Mouse (Mus musculus): ENCODE data around the gene Igf2bp2.

DNA sequence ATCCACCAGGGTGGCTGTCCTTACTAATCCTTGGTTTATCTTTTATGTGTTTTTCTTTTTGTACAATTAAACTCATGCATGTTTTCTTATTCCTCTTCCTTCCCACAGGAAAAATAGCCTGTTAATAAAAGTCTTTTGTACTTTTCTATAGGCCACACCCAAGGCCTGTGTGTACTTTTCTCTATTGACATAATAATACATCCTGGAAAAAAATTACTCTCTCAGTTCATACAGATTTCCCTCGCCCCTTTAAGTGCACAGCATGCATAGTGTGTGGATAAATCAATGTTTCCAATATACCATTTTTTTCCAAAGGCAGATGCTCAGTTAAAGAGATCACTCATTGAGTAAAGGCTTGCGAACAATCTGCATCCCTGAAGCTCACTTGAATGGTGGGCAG, 14.9 kb upstream of the Igf2bp2 start:
- TF ChIP-seq POLR2A (IDR thresholded peaks at IDR 0.05; ENCODE audit: control insufficient read depth, extremely low read depth, insufficient read depth, low read length, poor library complexity) (no peak), CTCF (IDR thresholded peaks at IDR 0.05; ENCODE audit: borderline replicate concordance, control insufficient read depth, extremely low read depth, insufficient read depth, low read length, poor library complexity) (no peak)
